Mouse (Mus musculus) MEL (cell line): ENCODE data around the gene Col20a1. TPM values are rescaled to one million over a fixed set of nuclear protein-coding genes. Genes with fewer than 3 reads are reported as not detected.

ENCODE experiments used
- DNase-seq: peaks from one replicate; pipeline ENCODE4 v3.0.0; 2011; ENCODE audit warnings: low read depth, low spot score
- H3K27ac ChIP-seq: 2 replicates; pipeline ENCODE4 v1.5.1; 2012; ENCODE audit warnings: low read depth, mild to moderate bottlenecking, control low read depth, low read length, moderate library complexity; ENCODE audit not compliant: control insufficient read depth
- H3K27me3 ChIP-seq, 2 experiments: fragments of 150-350 bp in 1 of 2; sonication (generic) in 1 of 2; 2 replicates each; pipeline ENCODE4 v1.6.1; 2012; ENCODE audit warnings: low read length in 2 of 2, mild to moderate bottlenecking in 2 of 2, improper control_type of control experiment in 1 of 2, moderate library complexity in 1 of 2; ENCODE audit not compliant: insufficient read depth in 2 of 2, control insufficient read depth in 1 of 2
- H3K36me3 ChIP-seq, 2 experiments: 2 replicates each; pipeline ENCODE4 v1.6.1; 2012 to 2014; ENCODE audit warnings: low read length in 2 of 2, improper control_type of control experiment in 1 of 2, inconsistent platforms in 1 of 2, mild to moderate bottlenecking in 1 of 2; ENCODE audit not compliant: insufficient read depth in 2 of 2, control insufficient read depth in 1 of 2
- H3K4me1 ChIP-seq, 2 experiments: fragments of 150-350 bp in 1 of 2; sonication (generic) in 1 of 2; 2 replicates each; pipeline ENCODE4 v1.6.1; 2012; ENCODE audit warnings: low read length in 2 of 2, improper control_type of control experiment in 1 of 2, mild to moderate bottlenecking in 1 of 2; ENCODE audit not compliant: insufficient read depth in 2 of 2, control insufficient read depth in 1 of 2
- H3K4me3 ChIP-seq, 2 experiments: fragments of 150-350 bp in 1 of 2; sonication (generic) in 1 of 2; 2 replicates each; pipeline ENCODE4 v1.5.1; 2012; ENCODE audit warnings: low read depth in 2 of 2, low read length in 2 of 2, mild to moderate bottlenecking in 2 of 2, moderate library complexity in 2 of 2, control low read depth in 1 of 2, improper control_type of control experiment in 1 of 2; ENCODE audit not compliant: control insufficient read depth in 1 of 2, insufficient read depth in 1 of 2
- H3K79me2 ChIP-seq: 2 replicates; pipeline ENCODE4 v1.6.1; 2012; ENCODE audit warnings: mild to moderate bottlenecking, low read length, moderate library complexity; ENCODE audit not compliant: control insufficient read depth, poor library complexity, insufficient read depth
- H3K9ac ChIP-seq: 2 replicates; pipeline ENCODE4 v1.6.1; 2012; ENCODE audit warnings: low read depth, mild to moderate bottlenecking, control low read depth, low read length, moderate library complexity; ENCODE audit not compliant: control insufficient read depth, poor library complexity, severe bottlenecking
- H3K9me3 ChIP-seq: fragments of 150-350 bp; sonication (generic); replicated peaks from 2 replicates; pipeline ENCODE4 v1.6.1; 2012; ENCODE audit warnings: mild to moderate bottlenecking, low read length, improper control_type of control experiment, moderate library complexity; ENCODE audit not compliant: insufficient read depth
- BHLHE40 ChIP-seq: IDR thresholded peaks from 2 replicates; pipeline ENCODE4 v1.6.1; 2012; ENCODE audit warnings: low read depth, mild to moderate bottlenecking, inconsistent platforms, low read length, improper control_type of control experiment, borderline replicate concordance
- CHD1 ChIP-seq: IDR thresholded peaks from 2 replicates; pipeline ENCODE4 v1.6.1; 2012; ENCODE audit warnings: low read depth, mild to moderate bottlenecking, inconsistent platforms, low read length, improper control_type of control experiment
- EP300 ChIP-seq, 2 experiments: IDR thresholded peaks; 2 replicates each; pipeline ENCODE4 v1.6.1; 2011; ENCODE audit warnings: improper control_type of control experiment in 2 of 2, low read length in 2 of 2, low read depth in 1 of 2, mild to moderate bottlenecking in 1 of 2
- ETS1 ChIP-seq: IDR thresholded peaks from 2 replicates; pipeline ENCODE4 v1.6.1; 2012; ENCODE audit warnings: low read depth, mild to moderate bottlenecking, inconsistent platforms, low read length, improper control_type of control experiment, moderate library complexity
- GATA1 ChIP-seq: IDR thresholded peaks from 2 replicates; pipeline ENCODE4 v1.6.1; 2011; ENCODE audit warnings: low read depth, low read length, improper control_type of control experiment
- HCFC1 ChIP-seq: IDR thresholded peaks from 2 replicates; pipeline ENCODE4 v1.6.1; 2012; ENCODE audit warnings: low read depth, mild to moderate bottlenecking, inconsistent platforms, low read length, improper control_type of control experiment, moderate library complexity
- JUND ChIP-seq: IDR thresholded peaks from 2 replicates; pipeline ENCODE4 v1.6.1; 2011; ENCODE audit warnings: low read depth, mild to moderate bottlenecking, improper control_type of control experiment, low read length
- MAX ChIP-seq: IDR thresholded peaks from 2 replicates; pipeline ENCODE4 v1.6.1; 2011; ENCODE audit warnings: low read length, improper control_type of control experiment
- MAZ ChIP-seq: IDR thresholded peaks from 2 replicates; pipeline ENCODE4 v1.6.1; 2012; ENCODE audit warnings: low read depth, mild to moderate bottlenecking, inconsistent platforms, low read length, improper control_type of control experiment
- MYB ChIP-seq: IDR thresholded peaks from 2 replicates; pipeline ENCODE4 v1.6.1; 2011; ENCODE audit warnings: mild to moderate bottlenecking, low read depth, low read length, improper control_type of control experiment
- MYC ChIP-seq: IDR thresholded peaks from 2 replicates; pipeline ENCODE4 v1.6.1; 2011; ENCODE audit warnings: low read depth, mild to moderate bottlenecking, low read length, improper control_type of control experiment, moderate library complexity
- NELFE ChIP-seq: IDR thresholded peaks from 2 replicates; pipeline ENCODE4 v1.6.1; 2011; ENCODE audit warnings: low read depth, low read length, improper control_type of control experiment
- NRF1 ChIP-seq: IDR thresholded peaks from 2 replicates; pipeline ENCODE4 v1.6.1; 2014; ENCODE audit warnings: low read depth, mild to moderate bottlenecking, inconsistent platforms, low read length, improper control_type of control experiment, moderate library complexity; ENCODE audit not compliant: poor library complexity, insufficient read depth, severe bottlenecking
- POLR2AphosphoS5 ChIP-seq: IDR thresholded peaks from 2 replicates; pipeline ENCODE4 v1.6.1; 2012; ENCODE audit warnings: low read depth, borderline replicate concordance, mild to moderate bottlenecking, inconsistent platforms, low read length, moderate library complexity, mixed read lengths
- RAD21 ChIP-seq: IDR thresholded peaks from 2 replicates; pipeline ENCODE4 v1.6.1; 2011; ENCODE audit warnings: mild to moderate bottlenecking, low read depth, low read length, improper control_type of control experiment
- SIN3A ChIP-seq: IDR thresholded peaks from 2 replicates; pipeline ENCODE4 v1.6.1; 2012; ENCODE audit warnings: low read length, improper control_type of control experiment, inconsistent platforms
- SMC3 ChIP-seq: IDR thresholded peaks from 2 replicates; pipeline ENCODE4 v1.6.1; 2011; ENCODE audit warnings: low read depth, low read length, improper control_type of control experiment
- TCF12 ChIP-seq: IDR thresholded peaks from 2 replicates; pipeline ENCODE4 v1.6.1; 2014; ENCODE audit warnings: low read depth, mild to moderate bottlenecking, inconsistent platforms, low read length, improper control_type of control experiment, moderate library complexity
- UBTF ChIP-seq: IDR thresholded peaks from 2 replicates; pipeline ENCODE4 v1.6.1; 2012; ENCODE audit warnings: low read depth, mild to moderate bottlenecking, inconsistent platforms, low read length, improper control_type of control experiment, moderate library complexity, borderline replicate concordance; ENCODE audit not compliant: insufficient read depth
- USF2 ChIP-seq, 2 experiments: IDR thresholded peaks; 2 replicates each; pipeline ENCODE4 v1.6.1; 2011 to 2012; ENCODE audit warnings: improper control_type of control experiment in 2 of 2, low read length in 2 of 2, borderline replicate concordance in 1 of 2, inconsistent platforms in 1 of 2, low read depth in 1 of 2, mild to moderate bottlenecking in 1 of 2; ENCODE audit not compliant: insufficient read depth in 1 of 2
- ZKSCAN1 ChIP-seq: IDR thresholded peaks from 2 replicates; pipeline ENCODE4 v1.6.1; 2012; ENCODE audit warnings: low read depth, mild to moderate bottlenecking, inconsistent platforms, low read length, improper control_type of control experiment, moderate library complexity
- ZMIZ1 ChIP-seq: IDR thresholded peaks from 2 replicates; pipeline ENCODE4 v1.6.1; 2012; ENCODE audit warnings: low read depth, mild to moderate bottlenecking, inconsistent platforms, low read length, improper control_type of control experiment, moderate library complexity
- polyA plus RNA-seq, 2 experiments: library from polyadenylated mRNA; stranded (reverse) in 1 of 2; unstranded in 1 of 2; fragments of >175 nt in 1 of 2; fragments of >200 nt in 1 of 2; gene quantifications; 2 replicates each; pipeline versions ENCODE4 v1.2.1 to v1.2.4; 2012; ENCODE audit warnings: low replicate concordance in 2 of 2, low read depth in 1 of 2; ENCODE audit not compliant: insufficient read length in 2 of 2, insufficient read depth in 1 of 2, missing spikeins in 1 of 2
- total RNA-seq: library from RNA; depleted of rRNA; stranded (reverse); fragments of 300-350 nt; gene quantifications from 2 replicates; pipeline ENCODE4 v1.2.3, GENCODE M21; 2012; rRNA removed

Col20a1 gene
- total RNA-seq = 0.13 and 0.23 TPM in 2 replicates
- polyA plus RNA-seq = under 1 TPM in 1 of 2 experiments, not detected in 1; 0.40 TPM

DNA sequence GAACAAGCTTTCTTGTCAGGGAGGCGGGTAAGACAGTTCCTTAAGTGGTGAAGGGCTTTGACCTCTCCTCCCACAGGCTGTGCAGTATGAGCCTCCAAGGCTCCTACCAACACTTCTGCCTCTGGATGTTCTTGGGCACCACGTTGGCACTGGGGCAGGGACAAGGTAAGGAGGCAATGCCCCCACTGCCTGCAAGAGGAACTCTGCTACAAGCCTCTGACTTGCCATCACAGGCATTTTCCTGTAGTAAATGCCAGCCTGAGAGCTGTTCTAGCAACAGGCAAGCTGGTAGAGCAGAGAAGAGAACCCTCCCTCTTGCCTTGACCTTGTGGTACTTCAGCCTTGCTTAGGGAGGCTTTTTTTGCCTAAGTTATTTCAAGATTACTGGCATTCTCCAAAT is at the start of gene Col20a1:
Col20a1 (plus strand) TSS at position 87 of the 400 bp plus-strand sequence.
- no peak within 1 kb of the TSS for H3K4me3 ChIP-seq
- DNase-seq = no peak
- H3K9ac ChIP-seq = no peak within 1 kb of the TSS
- H3K36me3 ChIP-seq = no peaks in the 10 kb centered on the region
- peaks cover 0 to 2% of the 10 kb centered on the region in 2 experiments; a peak in 1 of 4 replicates for H3K27me3 ChIP-seq
- no peaks in the 10 kb centered on the region for H3K9me3 ChIP-seq
- no peaks in the 10 kb centered on the region for H3K4me1 ChIP-seq
- H3K27ac ChIP-seq = no peak within 1 kb of the TSS
- TF ChIP-seq EP300 (IDR thresholded peaks at IDR 0.05; ENCODE audit: low read depth in 1 of 2, low read length in 2 of 2) (no peak), UBTF (no peak), JUND (no peak), MAX (no peak), CHD1 (no peak), MYC (no peak), ZKSCAN1 (no peak), BHLHE40 (no peak), TCF12 (no peak), NELFE (no peak), ZMIZ1 (no peak), HCFC1 (no peak), NRF1 (no peak), ETS1 (no peak), USF2 (IDR thresholded peaks at IDR 0.05; ENCODE audit: borderline replicate concordance in 1 of 2, insufficient read depth in 1 of 2, low read depth in 1 of 2, low read length in 2 of 2) (no peak), SIN3A (no peak), MAZ (no peak), RAD21 (no peak), MYB (no peak), POLR2AphosphoS5 (no peak)
- no peaks in the 10 kb centered on the region for H3K79me2 ChIP-seq

DNA sequence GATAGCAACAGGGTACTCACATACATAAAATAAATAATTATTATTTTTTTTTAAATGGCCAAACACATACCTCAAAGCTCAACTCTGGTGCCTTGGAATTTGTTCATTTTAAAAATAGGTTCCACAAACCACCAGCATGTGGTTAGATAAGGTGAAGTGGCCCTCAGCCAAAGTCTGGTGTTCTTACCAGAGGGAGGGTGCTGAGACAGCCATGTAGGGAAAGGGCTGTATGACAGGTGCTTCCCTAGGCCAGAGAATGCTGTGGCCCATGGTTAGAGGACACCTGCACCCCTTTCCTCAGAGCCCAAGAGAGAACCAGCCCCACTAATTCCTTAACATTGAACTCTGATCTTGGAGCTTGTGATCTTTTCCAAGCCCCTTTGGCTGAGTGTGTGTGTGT is 46.1 kb upstream of the Col20a1 start:
- no peaks in the 10 kb centered on the region for H3K79me2 ChIP-seq
- no peak overlapping the region for H3K27ac ChIP-seq
- peak; percentile 56 for DNase-seq
- H3K9ac ChIP-seq = no peak overlapping the region
- no peaks in the 10 kb centered on the region for H3K36me3 ChIP-seq
- peaks cover 3 to 9% of the 10 kb centered on the region in 2 experiments; a peak in 3 of 4 replicates for H3K27me3 ChIP-seq
- TF ChIP-seq SMC3 (no peak), GATA1 (0 out of 2 replicates have a peak, but pooled peaks have one; percentile 18)
- H3K9me3 ChIP-seq = no peaks in the 10 kb centered on the region
- H3K4me3 ChIP-seq = no peak overlapping the region
- no peaks in the 10 kb centered on the region for H3K4me1 ChIP-seq
